Mouse (Mus musculus) thymus, adult 2 months (tissue): ENCODE data around the gene Adamts13. TPM values are rescaled to one million over a fixed set of nuclear protein-coding genes. Genes with fewer than 3 reads are reported as not detected.

Source experiments
- DNase-seq: peaks from one replicate; pipeline ENCODE4 v3.0.0; 2021
- H3K27ac ChIP-seq: fragments of 200-500 bp; 2 replicates; pipeline ENCODE4 v1.5.1; 2012; ENCODE audit warnings: low read length, control low read depth; ENCODE audit not compliant: control insufficient read depth, insufficient read depth
- H3K27me3 ChIP-seq: fragments of 200-500 bp; 2 replicates; pipeline ENCODE4 v1.6.1; 2012; ENCODE audit warnings: mild to moderate bottlenecking, low read length, moderate library complexity, mixed read lengths; ENCODE audit not compliant: control insufficient read depth, insufficient read depth
- H3K36me3 ChIP-seq: fragments of 200-500 bp; 2 replicates; pipeline ENCODE4 v1.6.1; 2012; ENCODE audit warnings: mild to moderate bottlenecking, low read length, moderate library complexity; ENCODE audit not compliant: control insufficient read depth, insufficient read depth
- H3K4me1 ChIP-seq: fragments of 200-500 bp; replicated peaks from 2 replicates; pipeline ENCODE4 v1.6.1; 2012; ENCODE audit warnings: low read length; ENCODE audit not compliant: control insufficient read depth, insufficient read depth
- H3K4me3 ChIP-seq: fragments of 200-500 bp; 2 replicates; pipeline ENCODE4 v1.5.1; 2012; ENCODE audit warnings: mild to moderate bottlenecking, low read length, control low read depth, moderate library complexity; ENCODE audit not compliant: control insufficient read depth, insufficient read depth
- CTCF ChIP-seq: fragments of 200-500 bp; IDR thresholded peaks from 2 replicates; pipeline ENCODE4 v1.5.1; 2012; ENCODE audit warnings: mild to moderate bottlenecking, control low read depth, low read length, moderate library complexity, borderline replicate concordance; ENCODE audit not compliant: control insufficient read depth, poor library complexity, insufficient read depth; ENCODE audit errors: extremely low read depth
- POLR2A ChIP-seq: fragments of 200-500 bp; IDR thresholded peaks from 2 replicates; pipeline ENCODE4 v1.6.1; 2012; ENCODE audit warnings: mild to moderate bottlenecking, low read length, control low read depth, moderate library complexity; ENCODE audit not compliant: control insufficient read depth, poor library complexity, insufficient read depth; ENCODE audit errors: extremely low read depth
- WGBS: fragments of 180-500 bp; shearing (Covaris S2); methylation state at CpG from one replicate; pipeline ENCODE4 v1.1.7; 2018; 5-methylcytosine and 5-hydroxymethylcytosine counted together
- polyA plus RNA-seq: library from polyadenylated mRNA; depleted of rRNA; stranded (reverse); fragments of >200 nt; gene quantifications from 2 replicates; pipeline ENCODE4 v1.2.3, GENCODE M21; 2012

Adamts13 gene
- polyA plus RNA-seq, 1 experiment = 1.2 TPM

DNA sequence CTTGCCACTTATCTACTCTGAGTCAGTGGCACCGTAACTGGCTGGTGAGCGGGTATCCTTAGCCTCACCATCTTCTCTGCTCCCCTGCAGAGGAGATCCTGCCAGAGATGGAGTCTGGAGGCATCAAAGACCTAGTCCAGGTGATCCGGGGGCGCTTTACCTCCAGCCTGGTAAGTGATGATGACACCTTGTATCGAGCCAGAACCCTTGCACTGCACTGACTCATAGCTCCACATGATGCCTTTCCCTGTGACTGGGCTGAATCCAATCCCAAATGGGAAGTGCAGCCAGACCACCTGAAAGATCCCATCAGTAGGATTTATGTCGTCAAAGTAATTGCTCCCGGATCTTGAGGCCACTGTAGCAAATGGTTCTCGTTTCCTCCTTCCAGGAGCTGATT lies 20.4 kb upstream of the Adamts13 start:
- Histone ChIP-seq H3K4me3 (no peak overlapping the region), H3K4me1 (peaks cover 2% of the 10 kb centered on the region; the same call in 1 of the 2 replicates), H3K27ac (no peak overlapping the region), H3K27me3 (no peaks in the 10 kb centered on the region), H3K36me3 (peaks cover 49% of the 10 kb centered on the region)
- DNase-seq = no peak
- 97% methylated on average over 8 of the region's 8 CpGs for WGBS
- no peak for TF ChIP-seq CTCF
- TF ChIP-seq POLR2A = no peak

DNA sequence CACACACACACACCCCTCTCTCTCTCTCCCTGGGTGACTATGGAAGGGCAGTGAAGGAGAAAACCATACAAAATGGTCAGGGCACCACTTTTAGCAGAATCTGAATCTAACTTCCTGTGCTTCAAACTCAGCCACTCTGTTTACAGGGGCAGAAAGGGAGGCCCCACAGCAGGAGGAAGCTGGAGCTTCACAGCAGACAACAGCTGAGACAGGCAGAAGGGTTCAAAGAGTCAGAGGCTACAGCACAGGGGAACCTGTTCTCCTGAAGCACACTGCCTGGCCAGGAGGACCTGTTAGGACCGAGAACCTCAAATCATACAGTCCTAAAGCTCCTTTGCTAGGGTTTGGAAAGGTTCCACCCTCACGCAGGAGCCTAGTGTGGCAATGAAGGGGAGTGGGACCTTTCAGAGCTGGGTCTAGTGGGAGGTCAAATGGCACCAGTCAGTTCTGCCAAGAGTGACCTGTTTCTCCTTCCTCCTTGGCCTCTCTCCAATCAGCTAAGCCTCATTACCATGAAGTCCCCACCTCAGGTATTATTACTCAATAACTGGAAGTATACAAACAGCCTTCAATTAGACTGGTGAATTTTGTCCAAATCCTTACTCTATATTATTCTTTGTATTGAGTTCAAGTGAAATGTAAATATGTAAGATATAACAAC lies 18.4 kb upstream of the Adamts13 start:
- H3K27ac ChIP-seq = peak overlapping the region; percentile 45; the same call in 1 of the 2 replicates
- no peaks in the 10 kb centered on the region for H3K27me3 ChIP-seq
- no peak overlapping the region for H3K4me3 ChIP-seq
- TF ChIP-seq CTCF (no peak), POLR2A (no peak)
- WGBS = 94% methylated on average over 2 of the region's 2 CpGs
- peaks cover 2% of the 10 kb centered on the region; the same call in 1 of the 2 replicates for H3K4me1 ChIP-seq
- peaks cover 66% of the 10 kb centered on the region for H3K36me3 ChIP-seq
- DNase-seq = no peak

DNA sequence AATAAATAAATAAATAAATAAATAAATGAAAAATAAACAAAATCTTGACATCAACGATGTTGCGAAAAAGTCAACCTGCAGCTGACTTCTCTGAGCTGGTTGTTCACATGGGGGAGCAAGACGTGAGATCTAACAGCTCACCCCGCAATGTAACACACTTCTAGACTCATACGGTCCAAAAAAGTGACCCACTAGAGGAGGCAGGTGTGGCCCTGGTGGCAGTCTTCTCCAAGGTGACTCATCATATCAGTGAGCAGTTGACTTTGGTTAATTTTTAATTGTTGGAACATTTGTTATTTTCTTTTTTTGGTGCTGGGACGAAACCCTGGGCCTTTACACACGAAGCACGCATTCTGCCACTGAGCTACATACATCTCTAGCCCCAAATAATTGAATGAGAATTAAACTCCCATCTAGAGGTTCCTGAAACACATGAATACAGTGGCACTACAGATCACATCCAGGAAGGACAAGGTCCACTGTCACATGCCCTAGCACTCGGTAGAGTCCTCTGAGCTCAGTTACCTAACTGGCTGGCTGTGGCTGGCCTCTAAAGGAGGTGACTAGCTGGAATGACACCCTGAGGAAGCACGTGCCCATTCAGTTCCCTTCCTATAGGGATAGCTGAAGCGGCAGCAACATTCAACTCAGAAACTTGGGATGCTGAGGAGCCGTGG lies 16.3 kb upstream of the Adamts13 start:
- H3K27ac ChIP-seq = no peak overlapping the region
- H3K27me3 ChIP-seq = no peaks in the 10 kb centered on the region
- TF ChIP-seq POLR2A (no peak), CTCF (no peak)
- H3K4me1 ChIP-seq = peaks cover 2% of the 10 kb centered on the region; the same call in 1 of the 2 replicates
- 95% methylated on average over 12 of the region's 12 CpGs for WGBS
- no peak for DNase-seq
- peaks cover 78% of the 10 kb centered on the region for H3K36me3 ChIP-seq
- no peak overlapping the region for H3K4me3 ChIP-seq

DNA sequence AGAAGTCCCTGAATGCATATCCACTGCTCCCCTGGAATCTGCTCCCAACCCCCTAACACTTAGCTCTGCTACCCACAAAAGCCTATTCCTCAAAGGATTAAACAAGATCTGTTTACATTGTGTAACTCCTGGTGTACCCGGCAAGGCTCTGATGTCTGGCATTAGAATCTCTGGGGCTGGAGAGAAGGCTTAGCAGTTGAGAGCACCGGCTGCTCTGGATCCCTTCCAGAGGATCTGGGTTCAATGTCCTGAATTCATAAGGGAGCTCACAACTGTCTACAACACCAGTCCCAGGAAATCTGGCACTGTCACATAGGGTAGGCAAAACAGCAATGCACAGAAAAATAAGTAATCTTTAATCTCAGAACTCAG lies 15.7 kb upstream of the Adamts13 start:
- Histone ChIP-seq H3K27ac (no peak overlapping the region), H3K36me3 (peaks cover 78% of the 10 kb centered on the region), H3K27me3 (no peaks in the 10 kb centered on the region), H3K4me1 (peaks cover 5% of the 10 kb centered on the region; the same call in 1 of the 2 replicates), H3K4me3 (no peak overlapping the region)
- DNase-seq = no peak
- TF ChIP-seq POLR2A = no peak
- no peak for TF ChIP-seq CTCF
- 97% methylated on average over 2 of the region's 2 CpGs for WGBS

DNA sequence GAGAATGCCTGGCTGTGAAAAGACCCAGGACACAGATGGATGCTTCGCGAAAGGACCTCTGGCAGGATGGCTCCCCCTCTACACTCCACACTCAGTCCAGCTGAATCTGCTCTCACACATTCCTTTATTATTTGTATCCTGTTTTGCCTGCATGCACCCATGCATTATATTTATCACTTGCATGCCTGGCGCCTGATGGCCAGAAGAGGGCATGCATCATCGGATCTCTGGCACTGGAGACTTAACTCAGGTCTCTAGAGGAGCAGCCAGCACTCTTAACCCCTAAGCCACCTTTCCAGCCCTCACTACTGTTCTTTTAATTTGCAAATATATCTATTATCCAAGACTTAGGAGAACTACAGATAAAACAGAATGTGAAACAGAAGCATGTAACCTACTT lies 12.5 kb upstream of the Adamts13 start:
- peaks cover 14% of the 10 kb centered on the region for H3K4me1 ChIP-seq
- no peaks in the 10 kb centered on the region for H3K27me3 ChIP-seq
- no peak overlapping the region for H3K4me3 ChIP-seq
- DNase-seq = peak; percentile 28
- H3K27ac ChIP-seq = no peak overlapping the region
- TF ChIP-seq POLR2A = no peak
- no peak for TF ChIP-seq CTCF
- H3K36me3 ChIP-seq = peaks cover 49% of the 10 kb centered on the region
- WGBS = 83% methylated on average over 4 of the region's 4 CpGs

DNA sequence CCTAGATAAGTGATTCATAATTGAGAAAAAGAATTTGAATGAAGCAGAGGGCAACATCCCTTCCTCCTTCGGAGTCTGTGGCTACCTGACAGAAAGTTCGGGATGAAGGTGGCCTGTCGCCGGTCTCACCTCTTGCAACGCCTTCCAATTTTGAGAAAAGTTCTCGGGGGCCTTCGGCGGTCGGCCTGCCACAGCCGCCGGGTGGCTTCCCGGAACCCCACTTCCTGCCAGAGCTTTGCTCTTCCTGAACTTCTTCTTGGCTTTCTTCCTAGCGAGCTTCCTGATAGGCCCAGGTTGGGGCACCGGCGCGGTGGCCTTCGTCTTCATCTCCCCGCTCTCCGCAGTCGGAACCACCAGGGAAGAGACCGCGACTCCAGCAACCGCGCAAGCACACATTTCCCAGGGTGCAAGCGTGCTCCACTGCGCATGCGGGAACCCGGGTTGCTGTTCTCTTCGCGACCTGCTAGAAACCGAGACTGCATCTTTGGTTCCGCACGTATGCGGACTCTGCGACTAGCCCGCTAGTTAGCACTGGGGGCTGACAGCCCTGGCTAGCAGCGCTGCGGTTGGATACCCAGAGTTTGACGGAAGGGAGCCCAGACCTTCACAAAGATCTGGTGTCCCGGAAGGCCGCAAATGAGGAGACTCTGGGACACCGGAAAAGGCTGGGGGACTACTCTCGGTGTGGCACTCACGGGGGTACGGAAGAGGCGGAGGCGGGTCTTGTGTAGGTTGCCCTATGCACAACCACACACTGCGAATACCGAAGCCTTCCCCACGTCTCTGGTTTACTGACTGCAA lies 9.1 kb upstream of the Adamts13 start, which contains the start of gene Rexo4:
TSS of gene Rexo4 (minus strand) at position 464 of the 801 bp plus-strand sequence.
- TF ChIP-seq POLR2A (peak; percentile 65), CTCF (no peak)
- Histone ChIP-seq H3K36me3 (peaks cover 17% of the 10 kb centered on the region), H3K4me1 (peaks cover 14% of the 10 kb centered on the region), H3K4me3 (peak within 1 kb of the TSS; percentile 86), H3K27ac (peak within 1 kb of the TSS; percentile 79), H3K27me3 (no peaks in the 10 kb centered on the region)
- peak; percentile 87 for DNase-seq
- under 1% methylated on average over 50 of the region's 50 CpGs for WGBS
